Mouse (Mus musculus) liver, postnatal 0 days (tissue): ENCODE measurements around the gene Trpv3. TPM values are rescaled to one million over a fixed set of nuclear protein-coding genes. Genes with fewer than 3 reads are reported as not detected.

Experiments
- ATAC-seq: fragments of 200-750 bp; cut with Nextera tagmentation; 2 replicates; pipeline ENCODE4 v1.8.0; 2017; ENCODE audit warnings: mild to moderate bottlenecking, moderate library complexity
- DNase-seq: peaks from one replicate; pipeline ENCODE4 v3.0.0-alpha.2; 2016
- H3K27ac ChIP-seq: fragments of 300-500 bp; sonication (generic); 2 replicates; pipeline ENCODE4 v1.5.1; 2014; ENCODE audit warnings: antibody characterized with exemption, moderate library complexity, mild to moderate bottlenecking, low read depth
- H3K27me3 ChIP-seq: fragments of 300-500 bp; sonication (generic); 2 replicates; pipeline ENCODE4 v1.6.1; 2014; ENCODE audit warnings: low read length, control low read depth, mixed read lengths; ENCODE audit not compliant: insufficient read depth
- H3K36me3 ChIP-seq: fragments of 300-500 bp; sonication (generic); replicated peaks from 2 replicates; pipeline ENCODE4 v1.6.1; 2014; ENCODE audit warnings: mild to moderate bottlenecking, control low read depth, low read length, moderate library complexity, mixed read lengths; ENCODE audit not compliant: insufficient read depth
- H3K4me1 ChIP-seq: fragments of 300-500 bp; sonication (generic); 2 replicates; pipeline ENCODE4 v1.6.1; 2014; ENCODE audit warnings: antibody characterized with exemption, mild to moderate bottlenecking, control low read depth; ENCODE audit not compliant: insufficient read depth
- H3K4me2 ChIP-seq: fragments of 300-500 bp; sonication (generic); 2 replicates; pipeline ENCODE4 v1.6.1; 2014; ENCODE audit warnings: low read depth, mild to moderate bottlenecking, low read length, moderate library complexity, mixed read lengths
- H3K4me3 ChIP-seq: fragments of 300-500 bp; sonication (generic); 2 replicates; pipeline ENCODE4 v1.5.1; 2014; ENCODE audit warnings: low read depth, low read length
- H3K9ac ChIP-seq: fragments of 300-500 bp; sonication (generic); replicated peaks from 2 replicates; pipeline ENCODE4 v1.6.1; 2014; ENCODE audit warnings: mild to moderate bottlenecking, moderate library complexity
- H3K9me3 ChIP-seq: fragments of 300-500 bp; sonication (generic); 2 replicates; pipeline ENCODE4 v1.6.1; 2016; ENCODE audit warnings: mild to moderate bottlenecking, control low read depth, low read length, mixed read lengths
- CTCF ChIP-seq: sonication (generic); IDR thresholded peaks from 2 replicates; pipeline ENCODE4 v1.5.1; 2016; ENCODE audit warnings: antibody characterized with exemption, low read depth
- EP300 ChIP-seq: IDR thresholded peaks from 2 replicates; pipeline ENCODE4 v1.6.1; 2016; ENCODE audit warnings: antibody characterized with exemption, low read depth, mild to moderate bottlenecking
- WGBS: fragments of 180-500 bp; shearing (Covaris S2); extraction: QIAGEN DNeasy Blood & Tissue Kit; methylation state at CpG from one replicate; pipeline ENCODE4 v1.1.7; 2014; ENCODE audit not compliant: insufficient replicate concordance; 5-methylcytosine and 5-hydroxymethylcytosine counted together
- polyA plus RNA-seq: library from polyadenylated mRNA; unstranded; fragments of >200 nt; fragmentation: Nextera tagmentation; extraction: Ambion mirVana; gene quantifications from 2 replicates; pipeline ENCODE4 v1.2.1, GENCODE M21; 2015

Gene Trpv3
- polyA plus RNA-seq, 1 experiment from 2014 or later = 0.05 TPM

DNA sequence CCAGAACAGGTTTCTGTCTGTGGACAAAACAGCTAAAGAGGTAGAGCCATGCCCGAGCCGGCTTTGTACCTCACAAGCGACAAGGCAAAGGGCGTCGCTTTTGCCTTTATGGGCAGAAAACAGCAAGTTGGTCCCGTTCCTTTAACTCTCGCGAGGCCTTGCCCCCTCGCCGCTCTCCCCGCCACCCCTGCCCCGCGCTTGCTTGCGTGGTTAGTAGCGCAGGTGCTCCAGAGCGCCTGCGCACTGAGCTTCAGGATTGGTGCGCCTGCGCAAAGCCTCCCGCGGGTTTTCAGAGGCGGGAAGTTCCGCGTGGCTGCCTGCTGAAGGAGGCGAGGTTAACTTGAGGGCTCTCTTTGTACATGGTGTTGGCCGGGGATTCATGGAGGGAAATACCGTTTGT is 62.3 kb downstream of the Trpv3 start, which contains the start of the genes Aspa, Gm49340 and Spata22:
Gene Aspa, minus strand, starts transcription at position 155 of the 400 bp plus-strand sequence.
Gene Gm49340, plus strand, starts transcription at position 300 of the 400 bp plus-strand sequence.
Gene Spata22, plus strand, starts transcription at position 300 of the 400 bp plus-strand sequence.
- Histone ChIP-seq H3K4me3 (no peak within 1 kb of the TSS), H3K4me2 (no peak within 1 kb of the TSS), H3K9me3 (no peaks in the 10 kb centered on the region), H3K4me1 (no peaks in the 10 kb centered on the region; the same call in 1 of the 2 replicates), H3K27me3 (no peaks in the 10 kb centered on the region), H3K27ac (no peak within 1 kb of the TSS), H3K9ac (no peak within 1 kb of the TSS), H3K36me3 (no peaks in the 10 kb centered on the region)
- no peak for ATAC-seq
- TF ChIP-seq EP300 (no peak), CTCF (no peak)
- DNase-seq = no peak
- 79% methylated on average over 27 of the region's 27 CpGs for WGBS

DNA sequence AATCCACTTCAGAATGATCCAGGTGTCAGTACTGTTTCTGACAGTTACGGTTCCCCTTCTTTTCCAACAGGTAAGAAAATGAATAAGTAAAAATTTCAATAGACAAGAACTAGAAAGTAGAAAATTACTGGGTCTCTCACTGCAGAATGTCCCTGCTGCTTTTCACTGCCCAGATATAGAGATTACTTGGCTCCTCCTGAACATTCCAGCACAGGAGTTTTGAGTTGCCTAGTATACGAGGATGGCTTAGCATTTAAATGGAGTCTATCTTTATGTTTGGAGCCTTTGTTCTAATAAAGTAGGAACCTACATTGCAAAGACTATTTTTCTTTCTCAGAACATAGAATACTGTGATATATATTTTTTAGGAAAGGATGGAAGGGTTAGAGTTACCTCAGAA is 66.2 kb downstream of the Trpv3 start:
- Histone ChIP-seq H3K4me3 (no peak overlapping the region), H3K9me3 (no peaks in the 10 kb centered on the region), H3K4me2 (no peak overlapping the region), H3K4me1 (no peaks in the 10 kb centered on the region), H3K27ac (no peak overlapping the region), H3K9ac (no peak overlapping the region), H3K36me3 (no peaks in the 10 kb centered on the region), H3K27me3 (no peaks in the 10 kb centered on the region)
- no peak for DNase-seq
- no peak for ATAC-seq
- WGBS = 70% methylated on average over 2 of the region's 2 CpGs
- TF ChIP-seq CTCF = no peak
- TF ChIP-seq EP300 = no peak

DNA sequence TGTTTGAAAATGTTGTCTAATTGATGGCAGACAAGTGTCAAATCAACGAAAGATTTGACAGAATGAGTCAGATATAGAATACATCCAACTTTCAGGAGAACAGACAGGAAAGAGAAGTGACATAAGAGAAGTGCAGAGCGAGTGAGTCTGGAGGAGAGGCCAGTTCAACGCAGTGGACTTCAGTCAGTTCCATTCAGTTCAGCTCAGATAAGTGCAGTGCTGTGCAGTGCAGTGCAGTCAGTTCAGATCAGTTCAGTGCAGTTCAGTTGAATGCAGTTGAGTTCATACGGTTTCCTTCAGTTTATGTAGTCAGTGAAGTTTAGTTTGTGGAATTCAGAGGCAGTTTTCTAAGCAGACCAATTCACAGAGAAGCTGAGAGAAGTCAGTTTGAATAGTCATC is 69.7 kb downstream of the Trpv3 start:
- H3K27ac ChIP-seq = no peak overlapping the region
- H3K4me3 ChIP-seq = no peak overlapping the region
- H3K9ac ChIP-seq = no peak overlapping the region
- no peak overlapping the region for H3K4me2 ChIP-seq
- ATAC-seq (no peak), DNase-seq (no peak)
- H3K9me3 ChIP-seq = no peaks in the 10 kb centered on the region
- WGBS = 65% methylated on average over 4 of the region's 4 CpGs
- no peaks in the 10 kb centered on the region for H3K27me3 ChIP-seq
- TF ChIP-seq EP300 = no peak
- TF ChIP-seq CTCF = no peak
- no peaks in the 10 kb centered on the region for H3K36me3 ChIP-seq
- no peaks in the 10 kb centered on the region for H3K4me1 ChIP-seq

Other genes with a start within 250 kb of the Trpv3 start
- gene Camkk1, start 248.4 kb upstream of the Trpv3 start, polyA plus RNA-seq = 0.76 and 0.78 TPM in 2 replicates
- gene Ncbp3, start 219.6 kb upstream of the Trpv3 start, polyA plus RNA-seq = 2.7 TPM in 2 replicates
- 0.24 and 0.33 TPM in 2 replicates for gene Itgae, start 176.8 kb upstream of the Trpv3 start, polyA plus RNA-seq
- 4.6 and 5.3 TPM in 2 replicates for gene Haspin, start 129.1 kb upstream of the Trpv3 start, polyA plus RNA-seq
- 0.11 and 0.21 TPM in 2 replicates for gene P2rx5, start 107.0 kb upstream of the Trpv3 start, polyA plus RNA-seq
- 169 and 174 TPM in 2 replicates for gene Emc6, start 90.4 kb upstream of the Trpv3 start, polyA plus RNA-seq
- 32.7 and 35.6 TPM in 2 replicates for gene Tax1bp3, start 90.3 kb upstream of the Trpv3 start, polyA plus RNA-seq
- 7.3 and 8.4 TPM in 2 replicates for gene Ctns, start 68.3 kb upstream of the Trpv3 start, polyA plus RNA-seq
- gene Shpk, start 67.9 kb upstream of the Trpv3 start, polyA plus RNA-seq = 8.1 and 8.2 TPM in 2 replicates
- gene Trpv1, start 33.1 kb upstream of the Trpv3 start, polyA plus RNA-seq = 0.07 TPM in 2 replicates
- 9.1 and 10.2 TPM in 2 replicates for gene Aspa, start 62.2 kb downstream of the Trpv3 start, polyA plus RNA-seq
- gene Gm49340, start 62.4 kb downstream of the Trpv3 start, polyA plus RNA-seq = 0.06 TPM in 1 of 2 replicates, not detected in the other
- gene Spata22, start 62.4 kb downstream of the Trpv3 start, polyA plus RNA-seq = 3.1 and 3.9 TPM in 2 replicates
- gene Olfr20, start 83.4 kb downstream of the Trpv3 start, polyA plus RNA-seq = 0.24 TPM in 1 of 2 replicates, not detected in the other
- gene Olfr376, start 103.9 kb downstream of the Trpv3 start, polyA plus RNA-seq = not detected in 2 replicates
- gene Olfr1, start 132.2 kb downstream of the Trpv3 start, polyA plus RNA-seq = not detected in 2 replicates
- gene Olfr378, start 161.1 kb downstream of the Trpv3 start, polyA plus RNA-seq = not detected in 2 replicates
- gene Olfr380, start 190.1 kb downstream of the Trpv3 start, polyA plus RNA-seq = not detected in 2 replicates
- not detected in 2 replicates for gene Olfr381, start 224.2 kb downstream of the Trpv3 start, polyA plus RNA-seq
- gene Olfr382, start 249.8 kb downstream of the Trpv3 start, polyA plus RNA-seq = not detected in 2 replicates